Mouse (Mus musculus): Measurements from ENCODE around the gene Ccnd3. TPM values are rescaled to one million over a fixed set of nuclear protein-coding genes. Genes with fewer than 3 reads are reported as not detected.

The Ccnd3 gene
- polyA plus RNA-seq, 2 experiments = 195 to 379 TPM

DNA sequence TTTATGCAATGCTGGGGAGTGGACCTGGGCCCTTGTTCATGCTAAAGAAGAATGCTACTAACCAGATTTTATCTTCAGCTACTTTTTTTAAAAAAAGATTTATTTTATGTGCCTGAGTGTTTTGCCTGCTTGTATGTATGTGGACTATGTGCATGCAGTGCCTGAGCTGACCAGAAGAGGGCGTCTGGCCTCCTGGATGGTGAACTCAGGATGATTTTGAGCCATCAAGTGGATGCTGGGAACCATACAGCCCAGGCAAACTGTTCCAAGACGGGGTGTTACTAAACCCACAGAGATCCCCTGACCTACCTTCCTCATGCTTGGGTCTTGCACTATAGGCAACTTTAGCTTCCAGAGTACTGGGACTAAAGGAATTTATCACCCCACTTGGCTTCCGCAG lies 29.1 kb upstream of the Ccnd3 start:
- DNase-seq (ENCODE audit: low read depth in 3 of 3, low spot score in 3 of 3) = no peak
- Histone ChIP-seq H3K9ac (replicated peaks) (no peak overlapping the region), H3K9me3 (ENCODE audit: control insufficient read depth, low read length) (no peaks in the 10 kb centered on the region), H3K4me3 (ENCODE audit: insufficient read depth in 1 of 2, low read depth in 2 of 2, low read length in 2 of 2) (no peak overlapping the region), H3K27ac (no peak overlapping the region), H3K36me3 (replicated peaks; ENCODE audit: control insufficient read depth, insufficient read depth, low read depth) (no peaks in the 10 kb centered on the region), H3K27me3 (ENCODE audit: control insufficient read depth, insufficient read depth, low read length) (no peaks in the 10 kb centered on the region), H3K4me2 (ENCODE audit: low read depth) (no peak overlapping the region), H3K4me1 (replicated peaks; ENCODE audit: control insufficient read depth in 2 of 2, insufficient read depth in 2 of 2, low read length in 1 of 2) (peaks cover 0 to 9% of the 10 kb centered on the region in 2 experiments; a peak in 2 of 4 replicates)
- WGBS (ENCODE audit: insufficient replicate concordance) = 51% methylated on average over 3 of the region's 3 CpGs
- no peak for ATAC-seq (ENCODE audit: insufficient read depth)
- TF ChIP-seq EP300 (IDR thresholded peaks at IDR 0.05; ENCODE audit: low read depth) (no peak), CTCF (IDR thresholded peaks at IDR 0.05; ENCODE audit: low read depth) (peak; percentile 87)

DNA sequence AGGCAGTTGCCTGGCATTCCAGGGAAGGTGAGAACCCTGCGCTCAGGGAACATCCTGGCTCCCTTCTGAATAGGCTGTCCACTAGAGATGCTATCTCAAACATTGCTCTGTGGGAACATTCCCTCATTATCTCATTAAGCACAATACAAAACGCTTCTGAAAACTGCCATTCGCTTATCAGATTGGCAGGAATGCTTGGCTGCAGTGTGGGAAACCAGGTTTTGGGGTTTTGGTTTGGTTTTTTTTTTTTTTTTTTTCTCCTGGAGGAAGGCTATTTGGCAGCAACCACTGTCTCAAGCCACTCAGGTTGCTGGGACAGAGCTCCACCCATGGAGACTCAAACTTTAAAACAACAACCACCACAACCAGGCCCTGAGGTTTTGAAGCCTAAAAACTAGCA lies 25.0 kb upstream of the Ccnd3 start:
- H3K4me1 ChIP-seq (replicated peaks; ENCODE audit: control insufficient read depth in 2 of 2, insufficient read depth in 2 of 2, low read length in 1 of 2) = peaks cover 2 to 6% of the 10 kb centered on the region in 2 experiments
- H3K27ac ChIP-seq = no peak overlapping the region
- no peaks in the 10 kb centered on the region for H3K27me3 ChIP-seq (ENCODE audit: control insufficient read depth, insufficient read depth, low read length)
- TF ChIP-seq EP300 (IDR thresholded peaks at IDR 0.05; ENCODE audit: low read depth) (no peak), CTCF (IDR thresholded peaks at IDR 0.05; ENCODE audit: low read depth) (no peak)
- no peak overlapping the region for H3K9ac ChIP-seq (replicated peaks)
- no peaks in the 10 kb centered on the region for H3K9me3 ChIP-seq (ENCODE audit: control insufficient read depth, low read length)
- no peak overlapping the region for H3K4me3 ChIP-seq (ENCODE audit: insufficient read depth in 1 of 2, low read depth in 2 of 2, low read length in 2 of 2)
- WGBS (ENCODE audit: insufficient replicate concordance) = 36% methylated on average over 3 of the region's 3 CpGs
- ATAC-seq (ENCODE audit: insufficient read depth) (no peak), DNase-seq (ENCODE audit: low read depth in 3 of 3, low spot score in 3 of 3) (no peak)
- no peaks in the 10 kb centered on the region for H3K36me3 ChIP-seq (replicated peaks; ENCODE audit: control insufficient read depth, insufficient read depth, low read depth)
- no peak overlapping the region for H3K4me2 ChIP-seq (ENCODE audit: low read depth)

DNA sequence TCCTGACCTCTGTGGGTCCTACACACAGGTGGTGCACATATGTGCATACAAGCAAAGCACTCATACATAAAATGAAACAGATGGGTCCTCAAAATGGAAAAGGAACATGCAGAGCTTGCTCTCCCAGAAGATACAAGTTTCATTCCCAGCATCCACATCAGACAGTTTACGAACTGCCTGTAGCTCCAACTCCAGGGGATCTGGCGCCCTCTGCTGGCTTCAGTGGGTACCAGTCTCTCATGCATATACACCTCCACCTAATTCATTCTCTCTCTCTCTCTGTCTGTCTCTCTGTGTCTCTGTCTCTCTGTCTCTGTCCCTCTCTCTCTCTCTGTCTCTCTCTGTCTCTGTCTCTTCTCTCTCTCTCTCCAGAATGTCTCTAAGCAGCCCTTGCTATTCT lies 22.4 kb upstream of the Ccnd3 start:
- Histone ChIP-seq H3K4me1 (replicated peaks; ENCODE audit: control insufficient read depth in 2 of 2, insufficient read depth in 2 of 2, low read length in 1 of 2) (peaks cover 4 to 19% of the 10 kb centered on the region in 2 experiments), H3K36me3 (replicated peaks; ENCODE audit: control insufficient read depth, insufficient read depth, low read depth) (no peaks in the 10 kb centered on the region), H3K9ac (replicated peaks) (no peak overlapping the region), H3K4me3 (ENCODE audit: insufficient read depth in 1 of 2, low read depth in 2 of 2, low read length in 2 of 2) (no peak overlapping the region), H3K27ac (no peak overlapping the region), H3K9me3 (ENCODE audit: control insufficient read depth, low read length) (no peaks in the 10 kb centered on the region), H3K4me2 (ENCODE audit: low read depth) (no peak overlapping the region), H3K27me3 (ENCODE audit: control insufficient read depth, insufficient read depth, low read length) (no peaks in the 10 kb centered on the region)
- ATAC-seq (ENCODE audit: insufficient read depth) = no peak
- TF ChIP-seq CTCF (IDR thresholded peaks at IDR 0.05; ENCODE audit: low read depth) (peak; percentile 91), EP300 (IDR thresholded peaks at IDR 0.05; ENCODE audit: low read depth) (no peak)
- 29% methylated on average over 2 of the region's 2 CpGs for WGBS (ENCODE audit: insufficient replicate concordance)
- DNase-seq (ENCODE audit: low read depth in 3 of 3, low spot score in 3 of 3) = peak; percentile 48 to 56 (median 54)

DNA sequence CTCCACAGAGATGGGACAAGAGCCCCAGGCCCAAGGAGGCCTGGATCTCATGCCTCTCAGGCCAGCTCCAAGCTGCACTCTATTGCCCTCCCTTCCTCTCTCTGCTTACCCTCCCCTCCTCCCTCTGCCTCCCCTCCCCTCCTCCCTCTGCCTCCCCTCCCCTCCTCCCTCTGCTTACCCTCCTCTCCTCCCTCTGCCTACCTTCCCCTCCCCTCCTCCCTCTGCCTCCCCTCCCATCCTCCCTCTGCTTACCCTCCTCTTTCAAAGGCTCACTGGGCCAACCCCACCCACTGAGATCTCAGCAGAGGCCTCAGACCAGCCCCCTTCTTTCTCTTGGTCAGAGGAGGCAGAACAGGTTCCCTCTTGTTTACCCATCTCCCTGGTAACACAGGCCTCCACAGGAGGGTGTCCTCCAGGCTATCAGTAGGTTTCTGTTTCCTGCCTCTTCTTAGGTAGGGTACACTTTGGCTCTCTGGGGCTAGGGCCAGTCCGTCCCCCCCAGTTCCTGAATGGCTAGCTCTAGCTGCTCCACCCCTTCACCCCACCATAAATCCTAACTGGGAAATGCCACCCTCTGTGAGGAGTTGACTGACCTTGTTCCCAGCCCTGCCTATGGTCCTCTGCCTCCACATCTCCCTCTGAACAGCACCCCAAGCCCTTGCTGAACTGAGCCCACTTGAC lies 20.5 kb upstream of the Ccnd3 start:
- H3K27me3 ChIP-seq (ENCODE audit: control insufficient read depth, insufficient read depth, low read length) = no peaks in the 10 kb centered on the region
- H3K4me3 ChIP-seq (ENCODE audit: insufficient read depth in 1 of 2, low read depth in 2 of 2, low read length in 2 of 2) = no peak overlapping the region
- no peak overlapping the region for H3K9ac ChIP-seq (replicated peaks)
- peak overlapping the region; percentile 9; the same call in 1 of the 2 replicates for H3K4me2 ChIP-seq (ENCODE audit: low read depth)
- TF ChIP-seq EP300 (IDR thresholded peaks at IDR 0.05; ENCODE audit: low read depth) (no peak), CTCF (IDR thresholded peaks at IDR 0.05; ENCODE audit: low read depth) (no peak)
- peaks cover 4 to 19% of the 10 kb centered on the region in 2 experiments for H3K4me1 ChIP-seq (replicated peaks; ENCODE audit: control insufficient read depth in 2 of 2, insufficient read depth in 2 of 2, low read length in 1 of 2)
- WGBS (ENCODE audit: insufficient replicate concordance) = 13% methylated on average over 1 of the region's 1 CpGs
- H3K36me3 ChIP-seq (replicated peaks; ENCODE audit: control insufficient read depth, insufficient read depth, low read depth) = peaks cover 10% of the 10 kb centered on the region
- no peaks in the 10 kb centered on the region for H3K9me3 ChIP-seq (ENCODE audit: control insufficient read depth, low read length)
- ATAC-seq (ENCODE audit: insufficient read depth) = peak; percentile 59
- DNase-seq (ENCODE audit: low read depth in 3 of 3, low spot score in 3 of 3) = peak in 1 of 3 experiments; percentile 40
- H3K27ac ChIP-seq = peak overlapping the region; percentile 47

- peaks cover 12% of the 10 kb centered on the region for H3K36me3 ChIP-seq (replicated peaks; ENCODE audit: control insufficient read depth, insufficient read depth, low read depth)
- 0 out of 2 replicates have a peak overlapping the region, but pooled peaks have one; percentile 16 for H3K9ac ChIP-seq (replicated peaks)
- peak overlapping the region; percentile 47 for H3K27ac ChIP-seq
- TF ChIP-seq CTCF (IDR thresholded peaks at IDR 0.05; ENCODE audit: low read depth) = no peak
- TF ChIP-seq EP300 (IDR thresholded peaks at IDR 0.05; ENCODE audit: low read depth) = no peak
- no peaks in the 10 kb centered on the region for H3K9me3 ChIP-seq (ENCODE audit: control insufficient read depth, low read length)
- H3K27me3 ChIP-seq (ENCODE audit: control insufficient read depth, insufficient read depth, low read length) = no peaks in the 10 kb centered on the region
- DNase-seq (ENCODE audit: low read depth in 3 of 3, low spot score in 3 of 3) (peak in 2 of 3 experiments; percentile 39 to 43), ATAC-seq (ENCODE audit: insufficient read depth) (peak; percentile 55)
- WGBS (ENCODE audit: insufficient replicate concordance) = 2% methylated on average over 3 of the region's 3 CpGs
- peaks cover 4 to 19% of the 10 kb centered on the region in 2 experiments for H3K4me1 ChIP-seq (replicated peaks; ENCODE audit: control insufficient read depth in 2 of 2, insufficient read depth in 2 of 2, low read length in 1 of 2)
- H3K4me2 ChIP-seq (ENCODE audit: low read depth) = peak overlapping the region; percentile 9; the same call in 1 of the 2 replicates
- H3K4me3 ChIP-seq (ENCODE audit: insufficient read depth in 1 of 2, low read depth in 2 of 2, low read length in 2 of 2) = no peak overlapping the region
Measured at GRCm38 (mm10) chr17:47484993-47485392, 19.9 kb upstream of the Ccnd3 start.
